Mouse (Mus musculus) bone marrow macrophage, adult 2 months (primary cell): ENCODE results near the gene Ankrd35. TPM values are rescaled to one million over a fixed set of nuclear protein-coding genes. Genes with fewer than 3 reads are reported as not detected.

Experiments
- H3K27ac ChIP-seq: 2 replicates; pipeline ENCODE4 v1.5.1; 2012; ENCODE audit warnings: low read depth, low read length; ENCODE audit not compliant: insufficient read depth
- H3K4me1 ChIP-seq: 2 replicates; pipeline ENCODE4 v1.6.1; 2012; ENCODE audit warnings: low read length; ENCODE audit not compliant: control insufficient read depth, insufficient read depth
- H3K4me3 ChIP-seq: 2 replicates; pipeline ENCODE4 v1.5.1; 2012; ENCODE audit warnings: mild to moderate bottlenecking, low read length, moderate library complexity; ENCODE audit not compliant: insufficient read depth
- CTCF ChIP-seq: IDR thresholded peaks from 2 replicates; pipeline ENCODE4 v1.5.1; 2012; ENCODE audit warnings: low read depth, mild to moderate bottlenecking, low read length, moderate library complexity
- POLR2A ChIP-seq: IDR thresholded peaks from 2 replicates; pipeline ENCODE4 v1.6.1; 2012; ENCODE audit warnings: mild to moderate bottlenecking, low read depth, low read length, borderline replicate concordance
- polyA plus RNA-seq: library from polyadenylated mRNA; stranded (reverse); fragments of >200 nt; gene quantifications from 2 replicates; pipeline ENCODE4 v1.2.4, GENCODE M21; 2012; ENCODE audit not compliant: missing spikeins, insufficient read depth, insufficient read length

Gene Ankrd35
- polyA plus RNA-seq, 1 experiment: not detected

DNA sequence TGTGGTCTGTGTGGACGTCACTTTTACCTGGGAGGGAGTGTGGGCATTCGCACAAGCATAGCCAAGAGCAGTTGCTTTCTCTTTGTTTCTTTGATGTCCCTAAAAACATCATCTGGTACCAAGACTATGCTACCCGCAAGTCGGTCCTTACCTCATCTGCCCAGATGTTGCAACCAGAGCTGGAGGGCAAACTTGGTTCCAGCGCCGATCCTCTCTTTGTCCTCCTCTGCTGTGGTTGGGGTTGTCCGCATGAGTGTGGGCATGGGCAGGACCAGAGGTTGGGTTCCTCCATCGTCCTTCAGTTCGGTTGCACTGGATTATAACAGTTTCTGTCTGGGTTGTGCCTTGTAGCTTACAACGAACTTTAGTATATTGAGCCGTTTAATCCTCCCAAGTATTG lies 36.3 kb downstream of the Ankrd35 start:
- no peak overlapping the region for H3K27ac ChIP-seq
- no peak overlapping the region for H3K4me3 ChIP-seq
- peaks cover 2% of the 10 kb centered on the region; the same call in 1 of the 2 replicates for H3K4me1 ChIP-seq
- TF ChIP-seq CTCF: no peak
- no peak for TF ChIP-seq POLR2A

DNA sequence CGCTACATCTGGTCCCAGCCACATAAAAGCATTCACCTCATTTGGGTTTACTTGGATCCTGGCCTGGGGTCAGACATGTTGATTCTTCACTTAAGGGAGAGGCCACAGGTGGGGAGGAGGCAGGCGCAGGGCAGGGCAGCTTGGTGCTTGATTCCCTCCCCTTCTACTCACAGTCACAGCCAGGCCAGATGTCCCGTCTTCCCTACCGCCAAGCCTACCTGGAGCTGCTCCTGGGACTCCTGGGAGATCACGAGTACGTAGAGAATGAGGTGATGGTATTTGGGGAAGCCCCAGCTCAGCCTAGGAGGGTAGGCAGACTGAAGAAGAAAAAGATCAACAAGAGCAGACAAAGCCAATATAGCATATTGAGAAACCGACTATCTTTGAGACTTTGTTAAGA lies 37.1 kb downstream of the Ankrd35 start:
- TF ChIP-seq POLR2A (no peak), CTCF (no peak)
- no peak overlapping the region for H3K4me3 ChIP-seq
- H3K27ac ChIP-seq: no peak overlapping the region
- H3K4me1 ChIP-seq: peaks cover 2% of the 10 kb centered on the region; the same call in 1 of the 2 replicates

DNA sequence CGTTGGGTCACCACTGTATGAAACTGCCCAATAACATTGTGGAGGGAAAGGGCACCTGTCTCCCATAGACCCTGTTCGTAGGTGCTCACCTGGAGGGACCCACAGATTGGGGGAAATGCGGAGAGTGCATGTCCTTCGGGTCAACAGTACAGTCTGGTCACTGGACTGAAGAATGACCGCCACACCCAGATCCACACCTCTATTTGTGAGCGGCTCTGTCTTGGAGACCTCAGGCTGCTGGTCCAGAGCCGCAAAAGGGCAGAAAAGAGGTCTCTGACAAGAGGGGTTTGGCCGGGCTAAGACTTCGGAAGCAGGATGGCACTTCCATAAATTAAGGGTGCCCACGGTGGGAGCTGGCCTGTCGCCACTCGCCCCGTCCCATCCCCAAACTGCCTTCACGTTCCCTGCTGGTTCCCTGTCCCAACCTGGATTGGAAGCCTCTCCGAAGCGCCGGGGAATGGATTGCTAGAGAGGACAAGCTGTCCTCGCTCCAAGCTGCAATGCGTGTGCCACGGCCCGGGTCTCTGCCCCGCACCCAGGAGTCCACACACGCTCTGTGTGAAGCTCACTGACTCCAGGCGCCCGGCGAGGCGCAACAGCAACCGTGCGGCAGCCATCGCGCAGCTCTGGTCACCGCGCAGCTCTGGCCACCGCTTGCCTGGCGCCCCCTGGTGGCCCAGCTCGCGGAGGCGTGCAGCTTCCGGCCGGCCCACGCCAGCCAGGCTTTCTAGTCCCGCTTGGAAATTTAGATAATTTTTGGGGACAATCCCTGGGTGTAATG lies 38.2 kb downstream of the Ankrd35 start, which contains the start of gene Nudt17:
Nudt17 (minus strand) TSS at position 660 of the 781 bp plus-strand sequence.
- Histone ChIP-seq H3K27ac (no peak within 1 kb of the TSS), H3K4me3 (peak within 1 kb of the TSS; percentile 67), H3K4me1 (peaks cover 2% of the 10 kb centered on the region; the same call in 1 of the 2 replicates)
- TF ChIP-seq CTCF (peak; percentile 87), POLR2A (no peak)

DNA sequence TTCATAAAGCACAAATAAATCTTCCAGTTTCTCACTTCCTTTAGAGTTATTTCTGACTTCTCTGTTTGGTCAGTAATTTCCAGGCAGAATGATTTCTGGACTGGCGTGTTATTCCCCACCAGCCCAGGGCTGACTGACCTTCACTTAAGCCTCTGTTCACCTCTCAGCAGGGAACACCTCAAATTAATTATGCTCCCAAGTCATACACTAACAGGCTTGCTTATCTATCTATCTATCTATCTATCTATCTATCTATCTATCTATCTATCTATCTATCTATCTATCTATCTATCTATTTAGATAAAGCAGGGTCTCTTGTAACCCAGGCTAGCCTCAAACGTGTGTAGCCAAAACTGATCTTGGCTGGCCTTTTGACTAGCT lies 38.7 kb downstream of the Ankrd35 start:
- TF ChIP-seq CTCF (no peak), POLR2A (no peak)
- peaks cover 2% of the 10 kb centered on the region; the same call in 1 of the 2 replicates for H3K4me1 ChIP-seq
- no peak overlapping the region for H3K4me3 ChIP-seq
- no peak overlapping the region for H3K27ac ChIP-seq

DNA sequence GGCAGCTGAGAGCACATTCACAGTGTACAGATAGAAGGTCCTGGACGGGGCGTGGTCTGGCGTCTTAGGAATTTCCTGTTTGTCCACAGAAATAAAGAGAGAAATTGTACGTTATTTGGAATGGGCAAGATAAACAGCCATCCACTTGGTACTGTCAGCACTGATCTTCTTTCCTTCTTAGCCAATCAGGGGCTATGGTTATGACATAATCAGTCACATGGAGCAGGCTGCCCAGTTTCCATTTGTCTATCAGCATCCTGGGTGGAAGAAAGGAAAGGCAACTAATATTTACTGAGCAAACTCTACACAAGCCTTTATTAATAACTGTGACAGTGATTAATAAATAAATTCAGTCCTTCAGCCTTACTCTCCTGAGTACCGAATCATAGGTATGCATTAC lies 44.4 kb downstream of the Ankrd35 start:
- Histone ChIP-seq H3K27ac (no peak overlapping the region), H3K4me1 (peaks cover 11% of the 10 kb centered on the region), H3K4me3 (no peak overlapping the region)
- TF ChIP-seq POLR2A (no peak), CTCF (no peak)

DNA sequence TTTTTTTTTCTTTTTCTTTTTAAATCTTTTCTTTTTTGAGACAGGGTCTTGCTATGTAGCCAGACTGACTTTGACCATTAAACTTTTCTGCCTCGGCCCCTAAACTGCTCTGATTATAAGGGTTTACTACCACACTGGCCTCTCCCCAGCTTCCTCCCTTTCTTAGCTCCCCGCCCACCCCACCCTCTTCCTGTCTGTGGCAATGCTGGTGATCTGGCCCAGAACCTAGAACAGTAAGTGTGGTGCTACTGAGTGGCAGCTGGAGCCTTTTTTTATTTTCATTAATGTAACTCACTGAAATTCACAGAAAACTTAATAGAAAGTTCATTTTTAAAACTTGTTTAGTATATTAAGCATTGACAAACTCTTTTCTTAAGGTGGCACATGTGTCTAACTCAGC lies 45.9 kb downstream of the Ankrd35 start:
- TF ChIP-seq CTCF (no peak), POLR2A (no peak)
- peak overlapping the region; percentile 45; the same call in 1 of the 2 replicates for H3K27ac ChIP-seq
- no peak overlapping the region for H3K4me3 ChIP-seq
- H3K4me1 ChIP-seq: peaks cover 11% of the 10 kb centered on the region

DNA sequence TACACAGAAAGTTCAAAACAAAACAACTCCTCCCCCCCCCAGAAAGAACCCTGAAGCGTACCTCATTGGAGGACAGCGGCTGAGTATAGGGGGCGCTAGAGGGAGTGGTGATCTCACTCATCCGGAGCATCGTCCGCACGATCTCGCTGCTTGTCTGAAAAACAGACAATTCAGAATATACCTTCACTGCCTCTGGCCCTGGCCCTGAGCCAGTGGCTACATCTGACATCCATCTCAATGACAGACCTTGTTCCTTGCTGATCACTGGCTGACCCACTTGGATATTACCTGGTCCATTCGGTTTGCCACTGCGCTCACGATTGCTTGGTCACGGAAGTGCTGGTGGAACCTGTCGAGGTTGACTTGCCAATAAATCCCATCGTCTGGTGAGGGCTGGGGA lies 49.2 kb downstream of the Ankrd35 start:
- Histone ChIP-seq H3K27ac (no peak overlapping the region), H3K4me1 (peaks cover 15% of the 10 kb centered on the region), H3K4me3 (no peak overlapping the region)
- TF ChIP-seq POLR2A: no peak
- TF ChIP-seq CTCF: peak; percentile 43

DNA sequence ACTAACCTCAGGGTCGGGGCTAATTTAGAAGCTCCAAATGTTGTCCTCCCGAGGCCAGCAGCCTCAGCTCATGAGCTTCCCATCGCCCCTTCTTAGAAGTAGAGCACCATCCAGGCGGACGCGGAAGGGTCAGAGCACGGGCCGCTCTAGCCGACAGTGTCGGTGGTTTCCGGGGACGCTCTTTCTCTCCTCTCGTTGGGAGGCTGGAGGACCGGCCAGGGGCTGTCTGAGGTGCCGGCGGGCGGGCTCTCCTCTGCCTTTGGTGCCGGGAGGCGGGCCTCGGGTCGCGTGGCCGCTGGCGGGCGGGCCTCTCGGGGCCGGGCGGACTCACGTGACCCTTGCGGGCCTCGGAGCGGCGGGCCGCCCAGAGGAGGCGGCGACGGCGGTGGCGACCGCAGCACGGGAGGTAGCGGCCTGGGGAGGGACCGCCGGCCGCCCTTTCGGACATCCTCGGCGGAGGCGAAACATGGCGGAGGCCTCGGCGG lies 57.5 kb downstream of the Ankrd35 start, which contains the start of the genes Polr3c and Rnf115:
Polr3c (minus strand) TSS at position 286 of the 485 bp plus-strand sequence.
Rnf115 (plus strand) TSS at position 322 of the 485 bp plus-strand sequence.
- Histone ChIP-seq H3K4me1 (peaks cover 39% of the 10 kb centered on the region), H3K4me3 (peak within 1 kb of the TSS; percentile 95)
- TF ChIP-seq POLR2A (no peak), CTCF (no peak)

DNA sequence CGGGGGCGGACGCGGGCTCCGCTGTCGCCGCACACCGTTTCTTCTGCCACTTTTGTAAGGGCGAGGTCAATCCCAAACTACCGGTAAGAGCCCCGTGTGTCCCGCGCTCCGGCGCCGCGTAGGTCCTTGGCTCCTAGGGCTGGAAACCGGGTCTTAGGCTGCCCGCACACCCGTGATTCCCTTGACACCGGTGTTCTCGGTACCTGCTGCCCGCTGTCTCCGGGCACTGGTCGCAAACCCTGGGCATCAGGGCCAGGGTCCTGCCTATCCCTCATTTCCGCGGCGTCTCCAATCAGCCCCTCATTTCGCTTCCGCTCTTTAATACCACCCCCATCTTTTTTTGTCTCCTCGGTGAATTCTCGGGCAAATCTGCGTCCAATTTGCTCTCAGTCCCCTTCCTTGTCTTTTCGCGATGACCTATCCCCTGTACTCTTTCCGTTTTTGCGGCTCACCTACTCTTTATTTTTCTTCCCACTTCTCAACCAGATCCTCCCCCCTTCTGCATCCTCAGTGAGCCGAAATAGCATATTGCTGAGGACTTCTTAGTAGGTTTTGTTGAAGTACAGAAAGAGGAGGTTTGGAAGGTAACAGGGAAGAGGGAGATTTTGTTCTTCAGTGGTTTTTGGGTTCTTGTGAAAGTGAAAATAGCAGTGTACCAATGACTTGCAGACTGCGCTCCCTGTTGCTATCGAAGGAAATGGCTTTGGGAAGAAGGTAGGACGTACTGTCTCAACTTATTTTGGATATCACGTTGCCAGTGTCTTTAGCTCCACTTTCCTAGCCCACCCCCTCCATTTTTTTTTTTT lies 58.1 kb downstream of the Ankrd35 start:
- Histone ChIP-seq H3K27ac (peak overlapping the region; percentile 85), H3K4me3 (peak overlapping the region; percentile 92), H3K4me1 (peaks cover 41% of the 10 kb centered on the region)
- no peak for TF ChIP-seq CTCF
- TF ChIP-seq POLR2A: no peak

More for the DNA sequence above, 57.5 kb downstream of the Ankrd35 start, which contains the start of the genes Polr3c and Rnf115:
- H3K27ac ChIP-seq: peak within 1 kb of the TSS; percentile 85
